Mouse (Mus musculus) intestine, embryonic 16.5 days (tissue): Measurements from ENCODE around the gene Tnfsf10. TPM values are rescaled to one million over a fixed set of nuclear protein-coding genes. Genes with fewer than 3 reads are reported as not detected.

Experiments used
- ATAC-seq: fragments of 200-750 bp; cut with Nextera tagmentation; 2 replicates; pipeline ENCODE4 v1.8.0; 2017; ENCODE audit warnings: moderate TSS enrichment, moderate library complexity
- H3K27ac ChIP-seq: fragments of 300-500 bp; sonication (generic); 2 replicates; pipeline ENCODE4 v1.5.1; 2014; ENCODE audit warnings: mild to moderate bottlenecking, low read length
- H3K27me3 ChIP-seq: fragments of 300-500 bp; sonication (generic); replicated peaks from 2 replicates; pipeline ENCODE4 v1.6.1; 2014; ENCODE audit warnings: low read length, control low read depth, mixed read lengths; ENCODE audit not compliant: control insufficient read depth, insufficient read depth
- H3K36me3 ChIP-seq: fragments of 300-500 bp; sonication (generic); 2 replicates; pipeline ENCODE4 v1.6.1; 2014; ENCODE audit warnings: low read length, control low read depth; ENCODE audit not compliant: control insufficient read depth, insufficient read depth
- H3K4me1 ChIP-seq: fragments of 300-500 bp; sonication (generic); 2 replicates; pipeline ENCODE4 v1.6.1; 2014; ENCODE audit warnings: low read length, control low read depth, mixed read lengths; ENCODE audit not compliant: control insufficient read depth, insufficient read depth
- H3K4me2 ChIP-seq: fragments of 300-500 bp; sonication (generic); 2 replicates; pipeline ENCODE4 v1.6.1; 2014; ENCODE audit warnings: low read depth, low read length, control low read depth
- H3K4me3 ChIP-seq: fragments of 300-500 bp; sonication (generic); 2 replicates; pipeline ENCODE4 v1.5.1; 2014; ENCODE audit warnings: mild to moderate bottlenecking, low read length
- H3K9ac ChIP-seq: fragments of 300-500 bp; sonication (generic); 2 replicates; pipeline ENCODE4 v1.6.1; 2014; ENCODE audit warnings: low read depth, low read length
- H3K9me3 ChIP-seq: fragments of 300-500 bp; sonication (generic); 2 replicates; pipeline ENCODE4 v1.6.1; 2016; ENCODE audit warnings: low read length, control low read depth; ENCODE audit not compliant: control insufficient read depth
- WGBS: fragments of 180-500 bp; shearing (Covaris S2); extraction: QIAGEN DNeasy Blood & Tissue Kit; methylation state at CpG from one replicate; pipeline ENCODE4 v1.1.7; 2014; 5-methylcytosine and 5-hydroxymethylcytosine counted together
- polyA plus RNA-seq: library from polyadenylated mRNA; unstranded; fragments of >200 nt; fragmentation: Nextera tagmentation; extraction: Ambion mirVana; gene quantifications from 2 replicates; pipeline ENCODE4 v1.2.1, GENCODE M21; 2015

The Tnfsf10 gene
- polyA plus RNA-seq, 1 experiment from 2014 or later = 0.76 TPM

- WGBS = 64% methylated on average over 7 of the region's 7 CpGs
- H3K4me2 ChIP-seq = no peak overlapping the region
- H3K9me3 ChIP-seq = no peaks in the 10 kb centered on the region
- ATAC-seq = no peak
- no peaks in the 10 kb centered on the region for H3K27me3 ChIP-seq
- H3K27ac ChIP-seq = no peak overlapping the region
- peaks cover 4% of the 10 kb centered on the region; the same call in 1 of the 2 replicates for H3K4me1 ChIP-seq
- H3K4me3 ChIP-seq = no peak overlapping the region
- no peak overlapping the region for H3K9ac ChIP-seq
- no peaks in the 10 kb centered on the region for H3K36me3 ChIP-seq
Measured at GRCm38 (mm10) chr3:27293645-27294385, 23.0 kb upstream of the Tnfsf10 start.

- no peak overlapping the region for H3K4me2 ChIP-seq
- no peaks in the 10 kb centered on the region for H3K9me3 ChIP-seq
- WGBS = 74% methylated on average over 4 of the region's 4 CpGs
Measured at GRCm38 (mm10) chr3:27300451-27300850, 16.4 kb upstream of the Tnfsf10 start.

GRCm38 (mm10) chr3:27302339-27303022 is 14.3 kb upstream of the Tnfsf10 start:
- Histone ChIP-seq H3K27ac (no peak overlapping the region), H3K27me3 (no peaks in the 10 kb centered on the region), H3K4me3 (no peak overlapping the region), H3K9me3 (no peaks in the 10 kb centered on the region), H3K4me1 (0 out of 2 replicates have a peak, but pooled peaks cover 5% of the 10 kb centered on the region), H3K9ac (no peak overlapping the region), H3K36me3 (no peaks in the 10 kb centered on the region), H3K4me2 (no peak overlapping the region)
- WGBS = 53% methylated on average over 9 of the region's 9 CpGs
- peak; percentile 44; the same call in 1 of the 2 replicates for ATAC-seq

More at GRCm38 (mm10) chr3:27300451-27300850, 16.4 kb upstream of the Tnfsf10 start:
- Histone ChIP-seq H3K9ac (no peak overlapping the region), H3K27ac (no peak overlapping the region), H3K4me1 (0 out of 2 replicates have a peak, but pooled peaks cover 5% of the 10 kb centered on the region), H3K36me3 (no peaks in the 10 kb centered on the region), H3K27me3 (no peaks in the 10 kb centered on the region), H3K4me3 (no peak overlapping the region)
- ATAC-seq = no peak

GRCm38 (mm10) chr3:27306815-27307214 is 10.0 kb upstream of the Tnfsf10 start:
- WGBS = 78% methylated on average over 10 of the region's 10 CpGs
- no peak for ATAC-seq
- H3K4me3 ChIP-seq = no peak overlapping the region

GRCm38 (mm10) chr3:27310973-27311372 is 5.9 kb upstream of the Tnfsf10 start:
- no peaks in the 10 kb centered on the region for H3K27me3 ChIP-seq
- H3K27ac ChIP-seq = no peak overlapping the region
- no peaks in the 10 kb centered on the region for H3K9me3 ChIP-seq
- 96% methylated on average over 7 of the region's 7 CpGs for WGBS
- no peak for ATAC-seq
- no peak overlapping the region for H3K4me2 ChIP-seq
- no peaks in the 10 kb centered on the region for H3K4me1 ChIP-seq
- no peaks in the 10 kb centered on the region for H3K36me3 ChIP-seq
- H3K9ac ChIP-seq = no peak overlapping the region
- no peak overlapping the region for H3K4me3 ChIP-seq

More at GRCm38 (mm10) chr3:27306815-27307214, 10.0 kb upstream of the Tnfsf10 start:
- Histone ChIP-seq H3K27ac (no peak overlapping the region), H3K9me3 (no peaks in the 10 kb centered on the region), H3K4me1 (0 out of 2 replicates have a peak, but pooled peaks cover 5% of the 10 kb centered on the region), H3K4me2 (no peak overlapping the region), H3K36me3 (no peaks in the 10 kb centered on the region), H3K9ac (no peak overlapping the region), H3K27me3 (no peaks in the 10 kb centered on the region)

GRCm38 (mm10) chr3:27311475-27311874 is 5.4 kb upstream of the Tnfsf10 start:
- Histone ChIP-seq H3K4me2 (no peak overlapping the region), H3K27me3 (no peaks in the 10 kb centered on the region), H3K4me3 (no peak overlapping the region), H3K27ac (no peak overlapping the region), H3K9me3 (no peaks in the 10 kb centered on the region), H3K36me3 (no peaks in the 10 kb centered on the region), H3K4me1 (no peaks in the 10 kb centered on the region), H3K9ac (no peak overlapping the region)
- 81% methylated on average over 4 of the region's 4 CpGs for WGBS
- ATAC-seq = no peak

- Histone ChIP-seq H3K36me3 (no peaks in the 10 kb centered on the region), H3K27me3 (no peaks in the 10 kb centered on the region), H3K4me3 (no peak overlapping the region), H3K27ac (no peak overlapping the region), H3K9ac (no peak overlapping the region), H3K4me1 (peaks cover 5% of the 10 kb centered on the region; the same call in 1 of the 2 replicates), H3K9me3 (no peaks in the 10 kb centered on the region), H3K4me2 (no peak overlapping the region)
- WGBS = 64% methylated on average over 2 of the region's 2 CpGs
- no peak for ATAC-seq
Measured at GRCm38 (mm10) chr3:27314506-27315164, 2.2 kb upstream of the Tnfsf10 start.

- peak overlapping the region; percentile 58 for H3K9ac ChIP-seq
- H3K36me3 ChIP-seq = no peaks in the 10 kb centered on the region
- WGBS = 19% methylated on average over 4 of the region's 4 CpGs
- ATAC-seq = no peak
- H3K27ac ChIP-seq = peak overlapping the region; percentile 65
- no peaks in the 10 kb centered on the region for H3K9me3 ChIP-seq
- peak overlapping the region; percentile 61 for H3K4me2 ChIP-seq
- H3K4me1 ChIP-seq = peaks cover 5% of the 10 kb centered on the region; the same call in 1 of the 2 replicates
- H3K27me3 ChIP-seq = no peaks in the 10 kb centered on the region
- H3K4me3 ChIP-seq = peak overlapping the region; percentile 40
Measured at GRCm38 (mm10) chr3:27317288-27318024, 628 bp downstream of the Tnfsf10 start.
